Mouse (Mus musculus) erythroblast, adult 5-6 weeks (primary cell): ENCODE data around the gene Luc7l3. TPM values are rescaled to one million over a fixed set of nuclear protein-coding genes. Genes with fewer than 3 reads are reported as not detected.

Experiments
- total RNA-seq, 2 experiments: library from RNA; stranded (forward) in 1 of 2; stranded (reverse) in 1 of 2; fragments of 150-400 nt in 1 of 2; fragments of 200-764, 138-1000 nt in 1 of 2; gene quantifications; 2 replicates each; pipeline versions ENCODE4 v1.2.3 to v1.2.4; 2015 to 2017; ENCODE audit warnings: low replicate concordance in 2 of 2

The Luc7l3 gene
- total RNA-seq, 2 experiments from 2014 or later = 142 to 373 TPM

Other genes starting within 250 kb of the Luc7l3 start
- gene Tob1, start 110.5 kb downstream of the Luc7l3 start, total RNA-seq (2015; ENCODE audit: low replicate concordance) = 3.5 and 6.1 TPM in 2 replicates
- gene Tob1, start 110.5 kb downstream of the Luc7l3 start, total RNA-seq (2017; ENCODE audit: low replicate concordance) = 5.3 and 7.5 TPM in 2 replicates
- gene Wfikkn2, start 76.0 kb downstream of the Luc7l3 start, total RNA-seq (2015; ENCODE audit: low replicate concordance) = not detected in 2 replicates
- gene Wfikkn2, start 76.0 kb downstream of the Luc7l3 start, total RNA-seq (2017; ENCODE audit: low replicate concordance) = not detected in 2 replicates
- not detected in 2 replicates for gene Gm21885, start 40.1 kb downstream of the Luc7l3 start, total RNA-seq (2015; ENCODE audit: low replicate concordance)
- gene Gm21885, start 40.1 kb downstream of the Luc7l3 start, total RNA-seq (2017; ENCODE audit: low replicate concordance) = not detected in 2 replicates
- gene Ankrd40, start 6.0 kb upstream of the Luc7l3 start, total RNA-seq (2015; ENCODE audit: low replicate concordance) = 4.0 and 4.4 TPM in 2 replicates
- gene Ankrd40, start 6.0 kb upstream of the Luc7l3 start, total RNA-seq (2017; ENCODE audit: low replicate concordance) = 13.4 and 17.4 TPM in 2 replicates
- 4.2 TPM in 1 of 2 replicates, not detected in the other for gene Abcc3, start 71.0 kb upstream of the Luc7l3 start, total RNA-seq (2015; ENCODE audit: low replicate concordance)
- 3.2 and 8.6 TPM in 2 replicates for gene Abcc3, start 71.0 kb upstream of the Luc7l3 start, total RNA-seq (2017; ENCODE audit: low replicate concordance)
- gene Cacna1g, start 152.2 kb upstream of the Luc7l3 start, total RNA-seq (2015; ENCODE audit: low replicate concordance) = 109 and 122 TPM in 2 replicates
- gene Cacna1g, start 152.2 kb upstream of the Luc7l3 start, total RNA-seq (2017; ENCODE audit: low replicate concordance) = 78.9 and 102 TPM in 2 replicates
- not detected in 2 replicates for gene Spata20, start 164.2 kb upstream of the Luc7l3 start, total RNA-seq (2015; ENCODE audit: low replicate concordance)
- not detected in 2 replicates for gene Spata20, start 164.2 kb upstream of the Luc7l3 start, total RNA-seq (2017; ENCODE audit: low replicate concordance)
- gene Epn3, start 178.0 kb upstream of the Luc7l3 start, total RNA-seq (2015; ENCODE audit: low replicate concordance) = not detected in 2 replicates
- gene Epn3, start 178.0 kb upstream of the Luc7l3 start, total RNA-seq (2017; ENCODE audit: low replicate concordance) = not detected in 2 replicates
- gene Mycbpap, start 199.8 kb upstream of the Luc7l3 start, total RNA-seq (2015; ENCODE audit: low replicate concordance) = not detected in 2 replicates
- gene Mycbpap, start 199.8 kb upstream of the Luc7l3 start, total RNA-seq (2017; ENCODE audit: low replicate concordance) = not detected in 2 replicates
- gene Rsad1, start 227.3 kb upstream of the Luc7l3 start, total RNA-seq (2015; ENCODE audit: low replicate concordance) = not detected in 2 replicates
- gene Rsad1, start 227.3 kb upstream of the Luc7l3 start, total RNA-seq (2017; ENCODE audit: low replicate concordance) = 0.34 and 2.0 TPM in 2 replicates
- not detected in 2 replicates for gene Chad, start 243.1 kb upstream of the Luc7l3 start, total RNA-seq (2015; ENCODE audit: low replicate concordance)
- not detected in 2 replicates for gene Chad, start 243.1 kb upstream of the Luc7l3 start, total RNA-seq (2017; ENCODE audit: low replicate concordance)